Mouse (Mus musculus) heart, postnatal 14 days (tissue): ENCODE data around the gene Cul7. TPM values are rescaled to one million over a fixed set of nuclear protein-coding genes. Genes with fewer than 3 reads are reported as not detected.

ENCODE experiments used
- DNase-seq, 2 experiments: peaks; one replicate each; pipeline ENCODE4 v3.0.0; 2021 to 2022
- intact Hi-C: fragments of 180-260 bp; cut with DNase I; formaldehyde crosslinking; loops from one replicate; pipeline ENCODE4 v1.15.1; 2025
- total RNA-seq, 2 experiments: library from RNA; stranded (reverse); gene quantifications; 2 replicates each; pipeline ENCODE4 v1.2.3; 2021

Cul7 gene
- total RNA-seq, 2 experiments from 2014 or later: 30.3 to 37.6 TPM

DNA sequence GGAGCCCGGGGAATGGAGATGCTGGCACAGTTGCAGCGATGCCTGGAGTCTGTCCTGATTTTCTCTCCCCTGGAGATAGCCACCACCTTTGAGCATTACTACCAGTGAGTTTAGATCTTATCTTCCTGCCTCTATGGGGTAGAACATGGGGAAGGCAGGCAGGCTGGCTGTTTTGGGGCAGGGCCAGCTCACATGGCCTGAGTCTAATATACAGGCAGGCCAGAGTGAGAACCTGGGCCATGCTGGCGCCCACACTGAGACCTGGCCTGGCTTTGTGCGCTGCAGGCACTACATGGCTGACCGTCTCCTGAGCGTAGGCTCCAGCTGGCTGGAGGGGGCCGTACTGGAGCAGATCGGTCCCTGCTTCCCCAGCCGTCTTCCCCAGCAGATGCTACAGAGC is 11.2 kb downstream of the Cul7 start:
- intact Hi-C loops: no loop called here
- no peak for DNase-seq

DNA sequence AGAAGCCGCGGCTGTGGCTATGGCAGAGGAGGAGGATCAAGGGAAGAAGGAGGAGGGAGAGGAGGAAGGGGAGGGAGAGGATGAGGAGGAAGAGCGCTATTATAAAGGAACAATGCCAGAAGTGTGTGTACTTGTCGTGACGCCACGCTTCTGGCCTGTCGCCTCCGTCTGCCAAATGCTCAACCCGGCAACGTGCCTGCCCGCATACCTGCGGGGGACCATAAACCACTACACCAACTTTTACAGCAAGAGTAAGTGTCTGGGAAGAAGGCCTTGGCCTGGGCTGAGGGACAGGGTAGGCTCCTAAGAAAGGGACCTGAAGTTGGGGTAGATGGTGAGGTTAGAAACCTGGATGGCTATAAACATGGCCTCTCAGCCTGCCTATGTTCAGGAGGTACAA is 11.8 kb downstream of the Cul7 start:
- no peak for DNase-seq
- intact Hi-C loops: no loop called here

DNA sequence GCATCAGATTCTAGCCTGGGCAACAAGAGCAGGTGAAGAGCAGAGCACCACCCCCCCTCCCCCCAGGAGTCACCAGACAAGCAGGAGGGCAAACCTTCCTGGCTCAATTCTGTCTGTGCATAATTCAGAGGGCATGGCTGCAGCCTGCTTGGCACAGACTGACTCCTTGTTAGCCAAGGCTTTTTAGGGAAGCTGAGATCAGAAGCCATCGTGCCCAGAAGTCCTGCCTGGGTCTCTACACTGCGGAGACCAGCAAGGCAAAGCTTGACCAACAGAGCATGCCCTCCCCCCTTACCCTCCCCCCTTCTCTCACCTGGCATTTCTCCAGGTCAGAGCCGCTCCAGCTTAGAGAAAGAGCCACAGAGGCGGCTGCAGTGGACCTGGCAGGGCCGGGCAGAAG is 12.6 kb downstream of the Cul7 start:
- intact Hi-C loops: no loop called here
- peak in 1 of 2 experiments; percentile 50 for DNase-seq

DNA sequence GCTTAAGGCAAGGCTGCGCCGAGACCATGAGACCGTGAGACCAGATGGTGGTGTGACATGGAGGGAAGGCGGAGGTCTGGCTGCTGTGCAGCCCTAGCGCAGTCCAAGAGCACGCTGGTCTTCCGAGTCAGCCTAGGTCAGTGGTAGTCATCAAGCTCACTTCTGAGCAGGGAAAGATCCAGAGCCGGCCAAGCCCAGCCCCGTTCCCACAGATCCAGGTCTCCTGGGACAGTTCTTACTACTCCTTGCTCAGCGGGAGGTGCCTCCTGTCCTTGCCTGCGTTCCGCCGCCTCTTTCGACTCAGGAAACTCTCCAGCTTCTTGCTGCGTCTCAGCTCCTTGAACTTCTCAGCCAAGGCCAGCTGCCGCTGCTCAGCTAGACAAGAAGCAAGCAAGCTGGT is 17.6 kb downstream of the Cul7 start:
- DNase-seq: peak; percentile 27 to 35
- intact Hi-C loops: no loop called here

DNA sequence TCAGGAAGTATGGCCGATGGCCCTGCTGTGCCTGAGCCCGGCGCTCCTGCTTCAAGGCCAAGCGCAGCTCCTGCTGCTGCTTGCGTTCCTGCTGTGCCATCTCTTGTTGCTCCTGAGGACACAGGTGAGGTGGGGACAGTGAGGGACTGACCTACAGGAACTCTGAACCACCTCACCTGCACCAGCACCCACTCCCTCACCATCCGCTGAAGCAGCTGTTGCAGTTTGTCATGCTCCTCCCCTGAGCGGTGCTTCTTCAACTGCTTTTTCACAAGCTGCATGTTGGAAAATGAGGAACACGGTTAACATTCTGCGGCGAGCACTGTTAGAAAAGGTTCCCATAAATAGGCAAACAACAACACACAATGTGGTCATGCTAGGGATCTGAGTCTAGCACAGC is 19.8 kb downstream of the Cul7 start:
- DNase-seq: no peak
- intact Hi-C loops: no loop called here

DNA sequence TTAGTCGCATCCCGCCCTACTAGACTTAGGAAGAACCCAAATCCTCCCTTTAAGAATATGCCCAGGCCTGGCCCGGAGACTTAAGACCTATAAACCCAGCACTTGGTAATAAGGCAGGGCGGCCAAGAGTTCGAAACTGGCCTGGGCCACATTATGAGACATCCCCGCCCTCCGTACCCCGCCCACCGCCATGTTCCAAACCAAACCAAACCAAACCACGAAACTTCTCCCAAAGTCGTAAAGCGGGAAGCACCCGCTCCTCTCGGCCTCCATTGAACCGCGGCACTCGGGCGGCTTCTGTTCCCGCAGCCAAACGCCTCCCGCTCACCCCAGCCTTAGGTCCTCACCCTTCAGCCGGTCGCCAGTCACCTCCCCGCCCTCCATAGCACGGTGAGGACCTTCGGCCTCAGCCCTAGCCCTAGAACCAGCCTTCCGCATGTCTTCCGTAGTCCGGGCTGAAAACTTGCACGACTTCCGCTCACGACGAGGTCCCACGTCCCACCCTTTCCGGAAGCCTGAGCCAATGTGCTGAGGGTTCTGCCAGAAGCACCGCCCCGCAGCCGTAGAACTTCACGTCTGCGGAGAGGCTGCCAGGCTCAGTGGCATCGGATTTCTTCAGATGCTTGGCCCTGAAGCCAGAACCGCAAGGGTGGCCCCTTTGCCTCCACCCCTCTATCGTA is 23.9 kb downstream of the Cul7 start, which contains the start of gene Rrp36:
Gene Rrp36 (minus strand): TSS at position 503 of the 680 bp plus-strand sequence.
- DNase-seq: peak; percentile 89 to 95
- intact Hi-C loops: no loop called here

DNA sequence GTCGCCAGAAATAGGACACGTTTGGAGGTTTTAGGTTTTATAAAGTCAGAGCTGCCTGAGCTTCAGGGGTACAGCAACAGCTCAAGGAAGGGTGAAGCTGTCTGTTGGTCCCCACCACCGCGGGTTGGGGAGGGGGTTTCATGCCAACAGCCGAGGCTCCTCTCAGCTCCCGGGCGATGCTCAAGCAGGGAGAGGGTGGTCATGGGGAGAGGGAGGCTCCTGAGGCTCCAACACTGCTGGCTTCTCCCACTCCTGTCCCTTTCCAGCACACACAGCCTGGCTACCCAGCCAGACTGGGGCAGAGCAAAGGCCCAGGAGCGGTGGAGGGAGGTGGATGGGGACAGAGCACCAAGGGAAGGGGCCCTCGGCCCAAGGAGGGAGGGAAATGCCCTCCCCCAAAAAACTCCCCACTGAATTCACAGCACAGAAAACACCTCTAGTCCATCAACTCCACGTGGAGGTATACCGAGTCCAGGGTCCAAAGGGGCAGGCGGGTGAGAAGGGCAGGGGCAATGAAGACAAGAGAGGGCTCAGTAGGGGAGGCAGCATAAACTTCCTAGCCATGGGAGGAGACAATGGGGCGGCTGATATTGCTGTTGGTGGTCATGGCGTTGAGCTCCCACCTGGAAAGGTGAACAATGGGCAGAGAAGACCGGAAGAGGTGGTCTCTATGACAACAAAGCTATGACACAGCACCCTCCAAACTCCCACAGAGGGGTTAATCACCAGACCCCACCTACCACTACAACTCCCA is 24.6 kb downstream of the Cul7 start:
- no peak for DNase-seq
- intact Hi-C loops: no loop called here

DNA sequence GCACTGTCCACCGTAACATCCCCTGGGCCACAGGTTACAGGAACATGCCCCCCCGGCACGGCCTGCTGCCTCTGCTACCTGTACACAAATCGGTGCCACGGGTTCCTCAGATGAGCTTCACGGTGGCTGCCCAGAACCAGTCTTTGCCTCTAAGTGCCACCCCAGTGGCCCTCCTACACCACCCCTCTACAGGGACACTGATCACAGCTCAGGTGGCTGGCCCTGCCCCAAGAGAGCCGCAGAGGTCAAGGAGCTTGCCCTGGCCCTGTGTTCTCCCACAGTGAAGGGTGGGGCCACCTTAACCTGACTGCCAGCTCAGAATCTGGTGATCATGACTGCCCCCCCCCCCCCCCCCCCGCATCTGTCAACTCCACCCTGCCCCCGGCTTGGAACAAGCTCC is 28.3 kb downstream of the Cul7 start, which contains the start of gene Mea1:
Gene Mea1 (plus strand): TSS at position 378 of the 400 bp plus-strand sequence.
- DNase-seq: peak; percentile 37 to 40

DNA sequence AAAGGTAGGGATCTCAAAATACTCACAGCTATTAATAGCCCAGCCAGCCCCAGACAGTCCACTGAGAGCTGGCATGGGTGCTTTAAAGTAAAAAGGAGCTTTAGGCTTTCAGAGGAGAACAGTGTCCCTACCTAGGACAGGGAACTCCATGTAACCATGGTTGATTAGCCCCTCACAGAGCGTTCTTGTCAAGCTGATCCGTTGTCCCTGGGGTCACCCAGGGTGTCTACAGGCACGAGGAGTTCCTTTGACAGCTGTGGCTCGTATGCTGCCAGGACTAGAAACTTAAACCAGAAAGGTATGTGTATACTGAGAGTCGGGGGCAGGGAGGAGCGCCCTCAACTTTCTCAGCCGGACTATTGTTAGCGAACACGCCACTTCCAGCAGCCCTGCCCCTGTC is 28.8 kb downstream of the Cul7 start:
- intact Hi-C loops: no loop called here
- DNase-seq: no peak

More for the DNA sequence above, 28.3 kb downstream of the Cul7 start, which contains the start of gene Mea1:
- intact Hi-C loops: no loop called here

DNA sequence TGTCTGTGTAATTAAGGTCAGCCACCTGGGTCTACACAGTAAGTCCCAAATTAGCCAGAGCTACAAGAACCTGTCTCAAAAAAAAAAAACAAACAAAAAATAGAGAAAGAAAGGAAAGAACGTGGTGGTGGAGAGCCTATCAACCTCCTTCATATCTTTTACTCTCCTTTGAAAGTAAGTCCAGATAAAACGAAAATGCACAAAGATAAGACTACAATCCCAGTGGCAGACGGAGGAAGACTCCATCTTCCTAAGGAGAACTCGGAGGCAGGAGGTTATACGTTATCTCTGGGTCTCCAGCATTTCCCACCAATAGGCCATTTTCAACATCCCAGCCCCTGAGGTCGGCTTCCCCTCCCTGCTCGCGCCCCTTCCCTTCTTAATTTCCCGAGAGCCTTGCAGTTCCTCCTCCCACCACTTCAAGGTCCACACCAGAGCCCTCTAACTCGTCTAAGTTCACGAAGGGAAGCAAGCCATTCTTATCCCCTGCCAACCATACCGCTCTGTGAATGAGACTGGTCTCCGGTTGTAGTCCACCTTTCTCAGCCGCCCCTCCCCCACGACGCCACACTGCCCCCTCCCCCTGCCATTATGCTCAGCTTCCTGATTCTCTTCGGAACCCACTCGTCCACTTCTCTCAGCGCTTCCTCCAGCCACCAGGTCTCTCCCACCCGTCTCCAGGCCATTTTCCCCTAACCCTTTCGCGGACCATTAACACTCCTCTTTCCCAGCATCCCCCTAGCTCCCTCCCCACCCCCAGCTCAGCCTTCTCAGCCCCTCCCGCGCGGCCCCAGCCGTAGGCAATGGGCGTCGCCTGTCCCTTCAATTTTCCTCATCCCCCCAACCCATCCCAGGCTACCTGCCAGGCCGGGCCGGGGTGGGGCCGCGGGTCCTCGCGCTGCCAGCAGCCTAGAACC is 30.0 kb downstream of the Cul7 start:
- intact Hi-C loops: loop anchor here (2.0 kb wide), 1 partner anchor 31 kb away; no protein-coding TSS in a partner anchor
- peak; percentile 59 to 62 for DNase-seq

DNA sequence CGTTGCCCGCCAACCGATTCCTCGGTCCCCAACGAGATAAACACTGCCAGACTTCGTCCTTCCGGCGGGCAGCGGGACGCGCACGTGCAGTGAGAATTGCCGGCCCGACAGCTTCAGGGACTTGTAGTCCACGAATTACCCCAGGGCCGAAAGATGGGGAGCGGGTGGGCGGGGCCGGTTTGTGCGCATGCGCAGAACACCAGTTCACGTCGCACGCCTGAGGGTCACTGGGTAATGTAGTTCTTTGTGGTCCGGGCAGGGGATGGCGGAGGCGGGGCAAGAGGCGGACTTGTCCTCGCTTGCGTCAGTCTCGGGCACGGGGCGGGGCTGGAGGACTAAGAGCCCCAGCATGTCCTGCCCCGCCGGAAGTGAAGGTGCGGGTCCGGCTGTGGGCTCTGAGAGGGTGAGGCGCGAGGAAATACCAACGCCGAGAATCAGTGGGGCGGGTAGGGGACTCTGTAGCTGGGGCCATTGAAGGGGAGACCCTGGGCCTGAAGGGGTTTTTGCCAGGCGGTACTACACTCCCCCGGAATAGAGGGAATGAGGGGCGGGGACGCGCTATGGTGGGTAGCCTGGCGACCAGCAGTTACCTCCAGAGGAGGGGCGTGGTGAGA is 30.7 kb downstream of the Cul7 start, which contains the start of gene Klhdc3:
Gene Klhdc3 (minus strand): TSS at position 155 of the 614 bp plus-strand sequence.
- DNase-seq: peak; percentile 97
- intact Hi-C loops: loop anchor here (1.0 to 2.0 kb wide), 2 partner anchors 21 to 32 kb away; no protein-coding TSS in a partner anchor

DNA sequence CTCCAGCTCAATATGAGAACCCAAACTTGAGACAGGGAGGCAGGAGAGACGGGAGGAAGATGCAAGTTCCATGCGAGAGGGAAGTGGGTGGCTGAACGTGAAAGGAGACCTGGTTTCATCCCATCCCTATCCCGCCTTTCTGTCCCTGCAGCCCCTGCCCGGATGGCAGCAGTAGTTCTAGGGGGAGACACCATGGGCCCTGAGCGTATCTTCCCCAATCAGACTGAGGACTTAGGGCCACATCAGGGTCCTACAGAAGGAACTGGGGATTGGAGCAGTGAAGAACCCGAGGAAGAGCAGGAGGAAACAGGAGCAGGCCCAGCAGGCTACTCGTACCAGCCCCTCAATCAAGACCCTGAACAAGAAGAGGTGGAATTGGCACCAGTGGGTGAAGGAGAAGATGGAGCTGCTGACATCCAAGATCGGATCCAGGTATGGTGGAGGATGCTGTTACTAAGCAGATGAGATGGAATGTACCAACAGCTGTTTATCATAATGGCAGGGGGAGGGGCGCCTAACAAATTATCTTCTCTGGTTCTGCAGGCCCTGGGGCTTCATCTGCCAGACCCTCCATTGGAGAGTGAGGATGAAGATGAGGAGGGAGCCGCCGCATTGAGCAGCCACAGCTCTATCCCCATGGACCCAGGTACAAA is 31.5 kb downstream of the Cul7 start:
- DNase-seq: no peak
- intact Hi-C loops: loop anchor here (1.0 to 2.0 kb wide), 2 partner anchors 21 to 33 kb away; no protein-coding TSS in a partner anchor

DNA sequence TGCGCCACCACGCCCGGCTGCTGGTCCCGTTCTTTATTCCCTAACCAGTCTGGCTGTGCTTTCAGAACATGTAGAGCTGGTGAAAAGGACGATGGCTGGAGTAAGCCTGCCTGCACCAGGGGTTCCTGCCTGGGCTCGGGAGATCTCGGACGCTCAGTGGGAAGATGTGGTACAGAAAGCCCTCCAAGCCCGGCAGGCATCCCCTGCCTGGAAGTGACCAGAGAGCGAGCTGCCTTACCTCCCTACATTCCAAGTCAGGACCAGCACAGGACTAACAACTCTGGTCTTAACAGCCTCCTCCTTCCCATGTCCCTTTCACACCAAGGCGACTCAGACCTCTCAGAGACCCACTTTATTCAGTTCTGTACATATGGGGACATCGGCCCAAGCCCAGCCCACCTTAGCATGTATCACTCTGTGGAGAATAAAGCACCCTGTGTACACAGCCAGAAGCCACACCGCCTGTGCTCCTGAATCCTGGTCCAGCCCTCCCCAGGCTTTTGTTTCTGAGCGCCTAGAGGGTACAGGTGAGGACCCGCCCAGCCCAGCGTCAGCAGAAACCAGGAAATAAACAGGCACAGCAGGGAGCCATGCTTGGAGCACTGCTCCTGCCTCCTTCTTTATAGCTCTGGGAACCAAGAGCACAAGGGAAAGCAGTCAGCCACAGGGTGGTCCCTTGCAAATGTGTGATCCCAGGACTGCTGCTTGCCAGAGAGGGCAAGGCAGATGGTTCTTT is 32.7 kb downstream of the Cul7 start:
- no peak for DNase-seq
- intact Hi-C loops: no loop called here

DNA sequence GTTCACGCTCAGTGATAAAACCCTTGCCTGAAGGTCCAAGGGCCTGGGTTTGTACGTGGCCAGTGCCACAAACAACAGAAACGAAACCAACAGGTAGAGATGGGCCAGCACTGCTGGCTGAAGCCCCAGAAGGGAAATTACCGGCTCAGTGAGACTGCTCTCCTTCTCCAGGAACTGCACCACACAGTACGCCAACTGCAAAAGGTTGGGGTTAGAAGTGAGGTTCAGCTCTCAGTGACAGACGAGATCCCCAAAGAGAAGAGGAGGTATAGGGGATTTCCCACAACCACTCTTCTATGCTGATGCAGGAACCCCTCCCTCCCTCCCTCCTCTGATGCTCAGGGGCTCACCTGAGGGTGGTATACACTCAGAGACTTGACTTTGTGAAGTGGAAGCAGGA is 35.8 kb downstream of the Cul7 start:
- DNase-seq: no peak
- intact Hi-C loops: no loop called here

DNA sequence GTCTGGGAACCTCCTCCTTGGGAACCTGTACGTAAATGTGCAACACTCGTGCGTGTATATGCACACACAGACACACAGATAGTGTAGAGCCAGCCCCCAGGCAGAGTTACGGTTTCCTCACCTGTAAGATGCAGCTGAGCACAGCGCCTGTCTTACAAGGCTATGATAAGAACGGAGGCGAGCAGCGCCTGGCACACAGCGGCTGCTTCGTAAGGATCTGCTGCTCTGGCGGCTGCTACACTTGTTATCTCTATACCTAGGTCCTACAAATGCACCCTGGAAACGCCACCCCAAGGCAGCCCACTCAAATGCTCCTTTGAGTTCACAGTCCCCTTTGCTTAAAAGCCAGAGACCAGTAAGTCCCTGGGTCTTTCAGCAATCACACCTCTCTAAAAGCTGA is 40.5 kb downstream of the Cul7 start:
- intact Hi-C loops: no loop called here
- no peak for DNase-seq

DNA sequence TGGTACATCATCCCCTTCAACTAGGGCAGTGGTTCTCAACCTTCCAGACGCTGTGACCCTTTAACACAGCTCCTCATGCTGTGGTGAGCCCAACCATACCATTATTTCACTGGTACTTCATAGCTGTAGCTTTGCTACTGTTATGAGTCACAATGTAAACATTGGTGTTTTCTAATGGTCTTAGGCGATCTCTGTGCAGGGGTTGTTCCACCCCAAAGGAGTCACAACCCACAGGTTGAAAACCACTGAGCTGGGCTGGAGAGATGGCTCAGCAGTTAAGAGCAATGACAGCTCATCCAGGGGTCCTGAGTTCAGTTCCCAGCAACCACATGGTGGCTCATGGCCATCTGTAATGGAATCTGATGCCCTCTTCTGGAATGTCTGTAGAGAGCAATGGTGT is 41.3 kb downstream of the Cul7 start:
- DNase-seq: no peak
- intact Hi-C loops: no loop called here

DNA sequence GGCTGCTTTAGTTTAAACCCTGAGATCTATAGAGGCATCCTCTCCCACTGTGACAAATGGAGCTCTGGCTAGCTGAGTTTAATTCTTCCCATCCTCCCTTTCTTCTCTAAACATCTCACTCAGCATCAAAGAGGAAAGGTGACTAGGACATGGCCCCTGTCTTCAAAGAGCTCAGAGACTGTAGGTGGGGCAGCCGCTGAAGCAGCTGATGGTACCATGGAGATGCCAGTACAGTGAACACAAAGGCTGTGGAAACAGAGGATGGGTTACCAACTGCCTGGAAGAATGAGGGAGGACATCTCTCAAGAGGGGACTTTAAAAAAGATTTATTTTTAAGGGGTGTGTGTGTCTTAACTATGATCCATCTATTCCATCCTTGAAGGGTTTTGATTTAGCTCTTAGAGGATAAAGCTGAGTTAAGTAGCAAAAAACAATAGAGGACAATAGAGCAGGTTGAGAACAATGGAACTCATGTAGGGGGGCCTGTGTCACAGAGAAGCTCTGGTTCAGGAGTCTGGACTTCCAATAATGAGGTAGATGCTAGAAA is 44.5 kb downstream of the Cul7 start:
- DNase-seq: no peak
- intact Hi-C loops: no loop called here

DNA sequence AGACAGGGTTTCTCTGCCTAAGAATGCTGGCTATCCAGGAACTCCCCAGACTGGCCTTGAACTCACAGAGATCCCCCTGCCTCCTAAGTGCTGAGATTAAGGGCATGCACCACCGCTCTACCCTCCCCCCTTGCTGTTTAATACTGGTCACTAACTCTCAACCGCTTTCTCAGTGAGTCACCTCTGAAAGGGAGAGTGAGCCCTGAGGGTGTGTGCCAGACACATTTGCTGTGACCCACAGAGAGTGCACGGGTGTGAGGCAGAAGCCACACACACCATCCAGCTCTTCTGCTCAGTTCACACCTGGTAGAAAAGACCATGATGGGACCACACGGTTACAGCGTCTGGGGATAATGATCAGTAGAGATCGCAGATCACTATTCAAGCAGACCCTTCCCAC is 48.4 kb downstream of the Cul7 start:
- intact Hi-C loops: no loop called here
- no peak for DNase-seq

DNA sequence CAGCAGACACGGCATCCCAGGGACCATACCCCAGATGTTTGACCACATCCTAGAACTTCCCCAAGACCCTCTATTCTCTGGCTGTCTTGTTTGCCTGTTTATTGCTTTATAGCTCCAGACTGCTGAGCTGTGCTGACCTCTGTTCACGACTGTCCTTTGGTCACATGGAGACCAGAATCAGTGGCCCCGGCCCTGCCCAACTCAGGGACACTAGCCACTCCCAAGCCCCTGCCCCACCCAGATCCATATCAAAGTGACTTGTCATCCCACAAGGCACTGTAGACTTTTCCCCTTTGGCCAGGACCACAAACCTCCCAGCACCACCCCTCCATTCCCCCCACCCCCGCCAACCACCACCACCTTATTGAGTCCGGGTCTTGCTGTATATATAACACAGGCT is 49.1 kb downstream of the Cul7 start:
- intact Hi-C loops: no loop called here
- DNase-seq: no peak
